Mouse (Mus musculus) intestine, embryonic 14.5 days (tissue): Measurements from ENCODE around the gene Mcm9. TPM values are rescaled to one million over a fixed set of nuclear protein-coding genes. Genes with fewer than 3 reads are reported as not detected.

Experiments
- ATAC-seq: fragments of 200-750 bp; cut with Nextera tagmentation; replicated peaks from 2 replicates; pipeline ENCODE4 v1.8.0; 2017; ENCODE audit warnings: low read depth, moderate number of reproducible peaks, moderate TSS enrichment, moderate library complexity; ENCODE audit not compliant: low FRiP score, low TSS enrichment
- DNase-seq: peaks from one replicate; pipeline ENCODE4 v3.0.0-alpha.2; 2018; ENCODE audit warnings: low spot score
- H3K27ac ChIP-seq: fragments of 300-500 bp; sonication (generic); 2 replicates; pipeline ENCODE4 v1.5.1; 2014; ENCODE audit warnings: low read depth, mild to moderate bottlenecking, control low read depth
- H3K27me3 ChIP-seq: fragments of 300-500 bp; sonication (generic); replicated peaks from 2 replicates; pipeline ENCODE4 v1.6.1; 2014; ENCODE audit warnings: low read length, control low read depth; ENCODE audit not compliant: control insufficient read depth, insufficient read depth
- H3K36me3 ChIP-seq: fragments of 300-500 bp; sonication (generic); 2 replicates; pipeline ENCODE4 v1.6.1; 2014; ENCODE audit warnings: low read length, control low read depth; ENCODE audit not compliant: control insufficient read depth, insufficient read depth
- H3K4me1 ChIP-seq: fragments of 300-500 bp; sonication (generic); replicated peaks from 2 replicates; pipeline ENCODE4 v1.6.1; 2014; ENCODE audit warnings: low read length, control low read depth, mixed read lengths; ENCODE audit not compliant: control insufficient read depth, insufficient read depth
- H3K4me2 ChIP-seq: fragments of 300-500 bp; sonication (generic); 2 replicates; pipeline ENCODE4 v1.6.1; 2014; ENCODE audit warnings: low read length
- H3K4me3 ChIP-seq: fragments of 300-500 bp; sonication (generic); 2 replicates; pipeline ENCODE4 v1.5.1; 2014; ENCODE audit warnings: low read depth, low read length, control low read depth, mixed read lengths
- H3K9ac ChIP-seq: fragments of 300-500 bp; sonication (generic); 2 replicates; pipeline ENCODE4 v1.6.1; 2014; ENCODE audit warnings: mild to moderate bottlenecking, low read length
- H3K9me3 ChIP-seq: fragments of 300-500 bp; sonication (generic); 2 replicates; pipeline ENCODE4 v1.6.1; 2016; ENCODE audit warnings: low read length, control low read depth; ENCODE audit not compliant: control insufficient read depth
- WGBS: fragments of 180-500 bp; shearing (Covaris S2); extraction: QIAGEN DNeasy Blood & Tissue Kit; methylation state at CpG from one replicate; pipeline ENCODE4 v1.1.7; 2014; 5-methylcytosine and 5-hydroxymethylcytosine counted together
- polyA plus RNA-seq: library from polyadenylated mRNA; unstranded; fragments of >200 nt; fragmentation: Nextera tagmentation; extraction: Ambion mirVana; gene quantifications from 2 replicates; pipeline ENCODE4 v1.2.1, GENCODE M21; 2014

The Mcm9 gene
- polyA plus RNA-seq, 1 experiment from 2014 or later: 14.1 TPM

- DNase-seq: no peak
- ATAC-seq: no peak
- Histone ChIP-seq H3K4me1 (no peaks in the 10 kb centered on the region), H3K9me3 (no peaks in the 10 kb centered on the region), H3K4me3 (no peak overlapping the region), H3K27me3 (no peaks in the 10 kb centered on the region), H3K4me2 (no peak overlapping the region), H3K36me3 (peaks cover 59% of the 10 kb centered on the region), H3K9ac (no peak overlapping the region), H3K27ac (no peak overlapping the region)
- 82% methylated on average over 8 of the region's 8 CpGs for WGBS
Observed at GRCm38 (mm10) chr10:53615850-53616616, 14.2 kb downstream of the Mcm9 start.

GRCm38 (mm10) chr10:53613955-53614354, 16.3 kb downstream of the Mcm9 start:
- ATAC-seq (no peak), DNase-seq (no peak)
- no peaks in the 10 kb centered on the region for H3K27me3 ChIP-seq
- H3K9me3 ChIP-seq: no peaks in the 10 kb centered on the region
- H3K27ac ChIP-seq: no peak overlapping the region
- H3K9ac ChIP-seq: no peak overlapping the region
- H3K36me3 ChIP-seq: peaks cover 58% of the 10 kb centered on the region
- H3K4me1 ChIP-seq: no peaks in the 10 kb centered on the region
- no peak overlapping the region for H3K4me2 ChIP-seq
- H3K4me3 ChIP-seq: no peak overlapping the region
- 76% methylated on average over 1 of the region's 1 CpGs for WGBS

GRCm38 (mm10) chr10:53612172-53612571, 18.1 kb downstream of the Mcm9 start:
- Histone ChIP-seq H3K4me1 (no peaks in the 10 kb centered on the region), H3K4me2 (no peak overlapping the region), H3K27me3 (no peaks in the 10 kb centered on the region), H3K4me3 (no peak overlapping the region), H3K36me3 (peaks cover 67% of the 10 kb centered on the region), H3K9ac (no peak overlapping the region), H3K27ac (no peak overlapping the region), H3K9me3 (no peaks in the 10 kb centered on the region)
- DNase-seq (no peak), ATAC-seq (no peak)
- 76% methylated on average over 1 of the region's 1 CpGs for WGBS

GRCm38 (mm10) chr10:53608274-53608673, 22.0 kb downstream of the Mcm9 start:
- H3K36me3 ChIP-seq: peaks cover 80% of the 10 kb centered on the region

GRCm38 (mm10) chr10:53605328-53605727, 24.9 kb downstream of the Mcm9 start:
- DNase-seq: no peak
- H3K9ac ChIP-seq: no peak overlapping the region

More at GRCm38 (mm10) chr10:53608274-53608673, 22.0 kb downstream of the Mcm9 start:
- Histone ChIP-seq H3K27ac (no peak overlapping the region), H3K9me3 (no peaks in the 10 kb centered on the region), H3K4me1 (no peaks in the 10 kb centered on the region), H3K9ac (no peak overlapping the region), H3K27me3 (no peaks in the 10 kb centered on the region), H3K4me3 (no peak overlapping the region), H3K4me2 (no peak overlapping the region)
- WGBS: 46% methylated on average over 2 of the region's 2 CpGs
- ATAC-seq (no peak), DNase-seq (no peak)

GRCm38 (mm10) chr10:53598821-53599220, 31.4 kb downstream of the Mcm9 start:
- Histone ChIP-seq H3K4me1 (peaks cover 24% of the 10 kb centered on the region), H3K9ac (0 out of 2 replicates have a peak overlapping the region, but pooled peaks have one; percentile 29), H3K27me3 (no peaks in the 10 kb centered on the region), H3K4me3 (peak overlapping the region; percentile 92), H3K27ac (no peak overlapping the region), H3K9me3 (no peaks in the 10 kb centered on the region), H3K36me3 (peaks cover 25% of the 10 kb centered on the region), H3K4me2 (peak overlapping the region; percentile 61)
- 57% methylated on average over 5 of the region's 5 CpGs for WGBS
- ATAC-seq (no peak), DNase-seq (no peak)

More at GRCm38 (mm10) chr10:53605328-53605727, 24.9 kb downstream of the Mcm9 start:
- Histone ChIP-seq H3K4me2 (no peak overlapping the region), H3K27me3 (no peaks in the 10 kb centered on the region), H3K4me3 (no peak overlapping the region), H3K4me1 (no peaks in the 10 kb centered on the region), H3K27ac (no peak overlapping the region), H3K9me3 (no peaks in the 10 kb centered on the region), H3K36me3 (peaks cover 81% of the 10 kb centered on the region)
- ATAC-seq: no peak
- 53% methylated on average over 2 of the region's 2 CpGs for WGBS

GRCm38 (mm10) chr10:53597121-53597881, 32.9 kb downstream of the Mcm9 start:
- DNase-seq: peak; percentile 87
- no peaks in the 10 kb centered on the region for H3K27me3 ChIP-seq
- H3K36me3 ChIP-seq: peaks cover 10% of the 10 kb centered on the region
- peaks cover 24% of the 10 kb centered on the region for H3K4me1 ChIP-seq
- H3K4me3 ChIP-seq: peak overlapping the region; percentile 92
- ATAC-seq: peak; percentile 40
- H3K4me2 ChIP-seq: peak overlapping the region; percentile 61
- H3K9me3 ChIP-seq: no peaks in the 10 kb centered on the region
- whole genome bisulfite sequencing: under 1% methylated on average over 79 of the region's 99 CpGs
- peak overlapping the region; percentile 99 for H3K27ac ChIP-seq
- H3K9ac ChIP-seq: peak overlapping the region; percentile 97

- DNase-seq (peak; percentile 95), ATAC-seq (peak; percentile 97)
- under 1% methylated on average over 51 of the region's 52 CpGs for whole genome bisulfite sequencing
- H3K4me1 ChIP-seq: peaks cover 24% of the 10 kb centered on the region
- H3K36me3 ChIP-seq: peaks cover 4% of the 10 kb centered on the region; the same call in 1 of the 2 replicates
- H3K27ac ChIP-seq: peak within 1 kb of the TSS; percentile 99
- peak within 1 kb of the TSS; percentile 97 for H3K9ac ChIP-seq
- peak within 1 kb of the TSS; percentile 66 for H3K4me2 ChIP-seq
- H3K9me3 ChIP-seq: no peaks in the 10 kb centered on the region
- no peaks in the 10 kb centered on the region for H3K27me3 ChIP-seq
- H3K4me3 ChIP-seq: peak within 1 kb of the TSS; percentile 92
Observed at GRCm38 (mm10) chr10:53596677-53597120, 33.5 kb downstream of the Mcm9 start, which contains the start of gene Asf1a. Asf1a (plus strand) TSS chr10:53596757.
